Mouse (Mus musculus) large intestine, adult 2 months (tissue): ENCODE data around the gene Hsp90ab1. TPM values are rescaled to one million over a fixed set of nuclear protein-coding genes. Genes with fewer than 3 reads are reported as not detected.

ENCODE experiments used
- DNase-seq: peaks from one replicate; pipeline ENCODE4 v3.0.0-alpha.2; 2012; ENCODE audit warnings: low read depth, low spot score
- WGBS: fragments of 180-500 bp; shearing (Covaris S2); methylation state at CpG from one replicate; pipeline ENCODE4 v1.1.7; 2018; 5-methylcytosine and 5-hydroxymethylcytosine counted together
- polyA plus RNA-seq: library from polyadenylated mRNA; depleted of rRNA; stranded (reverse); fragments of >200 nt; gene quantifications from 2 replicates; pipeline ENCODE4 v1.2.3, GENCODE M21; 2012

Gene Hsp90ab1
- polyA plus RNA-seq, 1 experiment: 417 TPM

DNA sequence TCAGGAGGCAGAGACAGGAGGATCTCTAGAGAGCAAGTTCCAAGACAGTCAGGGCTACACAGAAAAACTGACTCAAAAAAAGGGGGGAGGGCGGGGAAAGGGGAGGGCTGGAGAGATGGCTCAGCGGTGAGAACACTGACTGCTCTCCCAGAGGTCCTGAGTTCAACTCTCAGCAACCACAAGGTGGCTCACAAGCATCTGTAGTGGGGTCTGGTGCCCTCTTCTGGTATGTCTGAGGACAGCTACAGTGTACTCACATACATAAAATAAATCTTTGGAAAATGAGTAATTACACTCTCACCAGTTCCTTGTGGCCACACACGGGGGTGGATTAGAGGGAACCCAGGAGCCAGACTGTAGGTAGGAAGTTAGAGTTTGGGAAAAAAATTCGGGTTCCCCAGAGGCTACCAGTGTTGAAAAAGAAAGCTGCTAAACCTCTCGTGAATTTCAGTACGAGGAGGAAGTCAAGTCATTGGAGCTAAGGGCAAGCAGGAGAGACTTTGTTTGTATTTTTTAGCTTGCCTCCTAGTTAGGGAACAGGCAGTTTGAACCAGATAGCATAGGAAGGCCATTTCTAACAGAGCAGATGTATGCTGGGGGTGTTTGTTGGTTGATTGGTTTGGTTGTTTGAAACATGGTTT, 9.8 kb upstream of the Hsp90ab1 start:
- 50% methylated on average over 6 of the region's 6 CpGs for WGBS
- no peak for DNase-seq

DNA sequence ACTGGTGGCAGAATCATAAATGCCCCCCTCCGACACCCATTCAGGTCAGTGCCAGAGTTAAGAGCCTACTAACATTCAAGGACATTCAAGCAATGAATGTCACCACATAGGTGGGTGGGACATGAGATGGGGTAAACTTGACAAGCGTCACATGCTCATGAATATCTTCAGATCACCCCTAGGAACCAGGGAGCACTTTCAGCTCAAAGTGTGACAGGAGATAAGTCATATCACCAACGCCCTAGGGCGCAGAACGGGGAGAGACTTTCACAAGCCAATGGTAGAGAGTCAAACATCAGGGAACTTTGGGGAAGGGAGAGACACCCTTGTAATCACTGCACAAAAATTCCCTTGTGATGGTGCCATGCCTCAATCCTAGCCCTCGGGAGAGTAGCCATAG, 9.1 kb upstream of the Hsp90ab1 start:
- WGBS: 92% methylated on average over 6 of the region's 6 CpGs
- DNase-seq: no peak

DNA sequence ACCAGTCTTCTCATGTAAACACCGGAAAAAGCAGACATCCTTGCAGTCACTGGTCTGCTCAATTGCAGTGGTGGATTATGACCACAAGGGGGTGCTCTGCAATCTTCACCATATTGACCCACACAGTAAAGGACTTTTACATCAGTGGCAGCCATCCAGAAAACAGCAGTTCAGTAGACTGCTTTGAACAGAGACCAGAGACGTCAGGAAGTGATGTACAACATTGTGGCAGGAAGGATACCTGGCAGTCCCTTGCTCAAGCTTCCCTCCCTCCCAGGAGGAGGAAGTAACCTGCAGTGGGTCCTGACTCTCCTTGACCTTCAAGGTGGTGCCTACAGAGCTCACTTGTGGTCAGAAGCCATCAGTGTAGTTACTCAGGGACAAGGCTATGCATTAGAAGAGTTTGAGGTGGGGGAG, 8.5 kb upstream of the Hsp90ab1 start:
- no peak for DNase-seq
- 0% methylated on average over 2 of the region's 2 CpGs for WGBS

DNA sequence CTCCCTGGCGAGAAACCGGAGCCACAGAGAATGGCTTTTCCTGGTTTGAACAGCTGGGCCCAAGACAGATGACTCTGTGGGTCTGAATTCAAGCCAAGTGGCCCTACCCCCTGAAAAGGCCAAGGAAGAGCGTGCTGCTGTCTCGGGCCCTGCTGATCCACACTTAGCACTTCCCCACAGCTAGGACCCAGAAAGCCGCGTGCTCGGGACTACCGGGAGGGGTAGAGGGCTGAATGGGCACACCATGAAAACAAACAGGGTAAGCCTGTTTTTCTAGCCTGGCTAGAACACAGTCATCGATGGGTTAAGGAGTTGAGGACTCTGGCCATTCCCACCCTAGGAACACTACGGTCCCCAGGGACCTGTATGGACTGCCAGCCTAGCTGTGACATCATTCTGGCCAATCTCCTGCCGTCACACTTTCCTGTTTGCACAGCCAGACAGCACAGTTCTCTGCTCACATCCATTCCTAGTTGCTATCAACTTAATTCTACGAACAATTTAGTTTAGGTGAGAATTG, 7.9 kb upstream of the Hsp90ab1 start:
- no peak for DNase-seq
- 7% methylated on average over 12 of the region's 12 CpGs for WGBS

DNA sequence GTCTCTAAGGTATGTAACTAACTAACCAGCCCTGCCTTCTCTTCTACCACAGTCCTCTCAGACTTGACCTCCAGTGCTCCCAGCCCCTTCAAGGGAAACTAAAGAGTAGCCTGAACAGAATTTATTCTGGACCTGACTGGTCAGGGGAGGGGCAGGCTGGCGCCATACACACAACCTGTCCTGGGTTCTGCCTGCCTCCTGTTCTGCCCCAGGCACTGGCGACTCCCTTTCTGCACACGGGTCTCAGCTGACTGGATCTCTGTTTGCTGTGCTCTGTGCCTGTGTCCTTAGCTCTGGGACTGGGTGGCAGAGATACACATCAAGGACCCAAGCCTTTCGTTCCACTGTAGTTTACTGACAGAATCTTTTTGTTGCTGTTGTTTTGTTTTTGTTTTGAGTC, 6.5 kb upstream of the Hsp90ab1 start:
- DNase-seq: no peak
- WGBS: 62% methylated on average over 4 of the region's 4 CpGs

DNA sequence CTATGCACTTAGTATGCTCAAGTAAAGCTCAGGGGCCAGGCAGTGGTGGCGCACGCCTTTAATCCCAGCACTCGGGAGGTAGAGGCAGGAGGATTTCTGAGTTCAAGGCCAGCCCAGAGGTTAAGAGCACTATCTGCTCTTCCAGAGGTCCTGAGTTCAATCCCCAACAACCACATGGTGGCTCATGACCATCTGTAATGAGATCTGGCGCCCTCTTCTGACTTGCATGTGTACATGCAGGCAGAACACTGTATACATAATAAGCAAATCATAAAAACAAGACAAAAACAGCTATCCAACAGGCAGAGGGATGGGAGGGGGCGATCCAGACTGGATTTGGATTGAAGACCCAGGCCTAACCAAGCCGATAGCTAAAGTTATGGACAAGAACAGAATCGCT, 5.8 kb upstream of the Hsp90ab1 start:
- 72% methylated on average over 7 of the region's 7 CpGs for WGBS
- DNase-seq: no peak

DNA sequence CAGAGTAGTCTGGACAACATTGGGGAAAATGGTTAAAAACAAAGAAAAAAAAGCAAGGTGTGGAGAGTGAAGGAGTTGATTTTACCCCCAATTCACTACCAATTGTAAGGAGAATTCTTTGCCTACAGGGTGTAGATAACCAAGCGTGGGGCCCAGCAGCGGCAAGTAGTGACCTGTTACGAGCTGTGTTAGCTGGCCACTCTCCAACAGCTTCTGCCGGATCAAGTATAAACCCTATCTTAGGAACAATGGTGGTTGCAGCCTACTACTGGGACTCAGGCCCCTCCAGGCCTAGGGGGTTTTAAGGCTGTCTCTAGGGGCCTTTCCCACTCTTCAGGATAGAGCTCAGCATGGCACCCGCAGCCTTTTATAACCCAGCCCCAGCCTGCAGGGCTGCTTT, 5.2 kb upstream of the Hsp90ab1 start:
- no peak for DNase-seq
- WGBS: 25% methylated on average over 5 of the region's 5 CpGs

DNA sequence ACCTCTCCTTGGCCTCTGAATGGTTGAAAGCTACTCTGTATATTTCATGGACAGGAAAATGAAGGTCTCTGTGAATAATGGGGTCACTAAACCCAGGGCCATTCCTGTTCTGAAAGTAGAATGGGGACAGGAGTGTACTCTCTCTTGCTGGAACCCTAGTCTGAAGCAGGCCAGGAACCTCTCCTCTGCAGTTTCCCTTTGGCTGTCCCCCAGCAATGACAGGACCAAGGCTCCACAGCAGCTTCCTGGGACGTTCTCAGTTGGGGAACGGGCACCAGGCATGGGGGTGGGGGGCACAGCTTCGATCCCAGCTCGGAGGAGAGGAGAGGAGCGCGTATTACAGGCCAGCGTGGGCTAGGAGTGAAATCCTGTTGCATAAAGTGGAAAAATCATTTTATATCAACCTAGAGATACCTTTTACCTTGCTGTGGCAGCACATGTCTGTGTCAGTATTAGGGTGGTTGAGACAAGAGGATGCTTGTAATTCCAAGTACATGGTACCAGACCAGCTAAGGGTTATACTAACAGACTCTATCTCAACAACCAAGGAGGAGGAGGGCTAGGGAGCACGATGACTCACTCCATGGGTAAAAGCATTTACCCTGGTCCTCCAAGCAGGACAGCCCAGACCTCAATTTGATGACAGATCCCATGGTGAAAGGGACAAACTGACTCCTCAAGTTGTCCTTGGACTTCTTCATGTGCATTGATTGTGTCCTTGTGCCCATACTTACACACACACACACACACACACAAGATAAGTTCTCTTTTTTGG, 2.2 kb upstream of the Hsp90ab1 start:
- DNase-seq: no peak
- 87% methylated on average over 8 of the region's 8 CpGs for WGBS

DNA sequence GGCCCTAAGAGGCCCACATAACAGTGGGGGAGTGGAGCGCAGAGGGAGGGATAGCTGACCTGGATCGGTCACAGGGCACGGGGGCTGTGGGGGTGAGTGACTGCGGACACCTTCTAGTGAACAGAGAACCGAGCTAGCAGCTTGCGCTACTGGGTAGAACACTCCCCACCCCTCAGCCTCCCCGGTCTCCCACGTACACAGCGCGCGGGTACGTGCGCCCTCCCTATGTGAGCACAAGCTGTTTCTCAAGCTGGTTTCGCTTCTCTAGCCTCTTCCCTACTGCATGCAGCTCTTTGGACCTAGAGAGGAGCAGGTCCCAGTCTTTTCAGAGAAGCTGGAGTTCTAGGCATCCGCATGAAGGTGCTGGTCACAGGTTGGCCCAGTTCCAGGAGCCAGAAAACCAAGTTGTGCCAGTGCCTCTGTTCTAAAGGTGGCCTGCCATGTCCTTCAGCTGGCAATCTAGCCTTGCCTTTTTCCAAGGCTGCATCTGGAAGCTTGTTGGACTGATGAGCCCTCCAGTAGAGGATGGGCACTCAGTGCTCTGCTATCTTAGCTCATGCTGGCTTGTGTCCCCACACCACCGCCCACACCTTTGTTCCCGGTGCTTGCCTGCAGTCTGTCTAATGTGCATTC, 1.2 kb upstream of the Hsp90ab1 start:
- WGBS: 3% methylated on average over 17 of the region's 17 CpGs
- DNase-seq: no peak

DNA sequence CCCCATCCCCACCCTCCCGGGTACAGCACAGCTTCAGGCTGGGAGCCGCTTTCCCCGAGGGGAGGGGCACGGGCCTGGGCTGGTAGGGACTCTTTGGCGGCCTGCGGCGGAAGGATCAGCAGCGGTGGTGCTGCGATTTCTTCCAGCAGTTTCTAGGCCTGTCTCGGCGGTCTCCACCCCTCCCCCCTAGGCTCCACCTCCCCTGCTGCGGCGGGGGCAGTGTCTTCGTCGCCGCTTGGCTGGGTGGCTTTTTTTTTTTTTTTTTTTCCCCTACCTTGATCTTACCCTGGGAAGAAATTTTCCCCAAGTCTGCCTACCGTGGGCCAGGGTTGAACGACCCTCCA, 681 bp upstream of the Hsp90ab1 start:
- no peak for DNase-seq
- under 1% methylated on average over 18 of the region's 18 CpGs for WGBS

DNA sequence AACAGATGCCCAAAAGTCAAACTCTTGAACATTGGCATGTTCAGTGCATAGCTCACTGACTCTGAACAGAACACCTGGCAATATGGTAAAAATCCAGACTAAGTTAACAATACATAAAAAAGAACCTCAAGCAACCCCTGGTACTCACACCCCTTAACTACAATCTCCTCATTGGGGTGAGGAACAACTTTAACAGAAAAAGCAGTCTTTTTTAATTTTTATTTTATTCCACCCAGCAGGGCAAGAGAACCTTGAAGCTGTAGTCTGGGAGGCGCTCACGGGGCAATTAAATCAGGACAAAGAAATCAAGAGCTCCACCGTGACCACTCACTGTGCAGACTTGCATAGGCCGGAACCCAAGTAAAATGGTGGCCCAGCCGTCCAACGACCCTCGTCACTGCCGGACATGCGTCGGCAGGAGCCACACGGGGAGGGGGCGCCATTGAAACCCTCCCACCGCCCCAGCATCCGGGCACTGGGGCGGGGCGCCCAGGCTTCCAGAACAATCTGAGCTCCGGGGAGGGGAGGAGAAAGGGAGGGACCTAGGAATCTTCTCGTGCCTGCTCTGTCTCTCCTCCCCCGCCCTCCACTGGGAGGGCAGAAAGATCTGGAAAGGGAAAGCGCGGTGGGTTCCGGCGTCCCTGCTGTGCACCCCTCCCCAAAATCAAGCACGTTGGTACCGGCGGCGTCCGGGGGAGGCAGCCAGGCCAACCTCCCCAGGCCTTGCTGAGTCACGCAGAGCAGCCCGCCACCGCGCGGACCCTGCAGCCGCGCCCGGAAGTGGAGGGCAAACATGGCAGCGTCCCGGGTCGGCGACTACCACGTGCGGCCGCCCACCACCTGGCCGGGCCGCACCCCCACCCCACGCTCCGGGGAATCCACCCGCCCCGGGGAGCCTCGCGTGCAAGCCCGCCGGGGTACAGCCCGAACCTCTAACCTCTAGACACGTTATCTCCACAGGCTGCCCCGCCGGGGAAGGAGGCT, 676 bp downstream of the Hsp90ab1 start:
- no peak for DNase-seq

DNA sequence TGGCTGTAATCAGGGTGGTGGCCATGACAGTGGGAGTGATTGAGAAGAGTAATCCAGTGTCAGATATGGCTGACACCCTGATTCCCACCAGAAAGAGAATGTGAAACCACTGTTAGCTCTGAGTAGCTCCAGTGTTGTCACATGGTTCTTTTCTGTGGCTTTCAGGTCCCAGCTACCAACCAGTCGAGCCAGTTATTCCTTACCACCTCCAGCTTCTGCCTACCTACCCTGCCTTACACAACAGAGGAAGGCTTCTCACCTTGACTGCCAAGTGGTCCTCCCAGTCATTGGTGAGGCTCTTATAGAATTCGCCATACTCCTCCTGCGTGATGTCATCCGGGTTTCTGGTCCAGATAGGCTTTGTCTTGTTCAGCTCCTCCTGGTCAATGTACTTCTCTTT, 3.1 kb downstream of the Hsp90ab1 start:
- 62% methylated on average over 4 of the region's 4 CpGs for WGBS
- no peak for DNase-seq

More for the DNA sequence above, 676 bp downstream of the Hsp90ab1 start:
- WGBS: 1% methylated on average over 57 of the region's 57 CpGs

DNA sequence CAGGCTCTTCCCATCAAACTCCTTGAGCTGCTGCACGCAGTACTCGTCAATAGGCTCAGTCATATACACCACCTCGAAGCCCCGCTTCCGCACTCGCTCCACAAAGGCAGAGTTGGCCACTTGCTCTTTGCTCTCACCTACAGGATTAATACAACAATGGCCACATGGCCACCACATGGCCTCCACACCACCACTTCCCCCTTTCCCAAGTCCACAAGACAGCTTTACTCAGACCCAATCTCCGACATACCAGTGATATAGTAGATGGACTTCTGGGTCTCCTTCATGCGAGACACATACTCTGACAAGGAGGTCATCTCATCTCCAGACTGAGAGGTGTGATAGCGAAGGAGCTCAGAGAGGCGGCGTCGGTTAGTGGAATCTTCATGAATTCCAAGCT, 4.1 kb downstream of the Hsp90ab1 start:
- DNase-seq: no peak

DNA sequence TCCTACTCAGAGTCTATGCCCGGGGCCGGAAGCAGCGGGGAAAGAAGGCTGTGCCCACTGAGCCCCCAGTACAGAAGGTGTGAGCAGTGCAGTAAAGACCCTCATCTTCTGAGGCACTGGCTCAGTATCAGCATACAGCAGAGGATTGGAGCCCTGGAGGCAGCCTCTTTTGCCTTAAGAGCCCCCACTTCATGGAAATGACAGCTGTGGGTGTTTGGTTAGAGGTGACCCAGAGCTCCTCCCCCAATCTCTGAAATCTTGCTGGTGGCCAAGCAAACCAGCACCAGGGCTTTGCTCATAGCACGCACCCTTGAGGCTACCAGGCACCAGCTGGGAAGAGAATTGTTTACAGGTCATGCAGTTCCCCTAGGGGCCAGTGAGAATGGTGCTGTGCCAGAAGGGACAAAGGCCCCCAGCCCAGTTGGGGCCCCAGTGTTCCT, 5.9 kb downstream of the Hsp90ab1 start:
- 46% methylated on average over 4 of the region's 4 CpGs for WGBS

More for the DNA sequence above, 4.1 kb downstream of the Hsp90ab1 start:
- WGBS: 86% methylated on average over 12 of the region's 12 CpGs

DNA sequence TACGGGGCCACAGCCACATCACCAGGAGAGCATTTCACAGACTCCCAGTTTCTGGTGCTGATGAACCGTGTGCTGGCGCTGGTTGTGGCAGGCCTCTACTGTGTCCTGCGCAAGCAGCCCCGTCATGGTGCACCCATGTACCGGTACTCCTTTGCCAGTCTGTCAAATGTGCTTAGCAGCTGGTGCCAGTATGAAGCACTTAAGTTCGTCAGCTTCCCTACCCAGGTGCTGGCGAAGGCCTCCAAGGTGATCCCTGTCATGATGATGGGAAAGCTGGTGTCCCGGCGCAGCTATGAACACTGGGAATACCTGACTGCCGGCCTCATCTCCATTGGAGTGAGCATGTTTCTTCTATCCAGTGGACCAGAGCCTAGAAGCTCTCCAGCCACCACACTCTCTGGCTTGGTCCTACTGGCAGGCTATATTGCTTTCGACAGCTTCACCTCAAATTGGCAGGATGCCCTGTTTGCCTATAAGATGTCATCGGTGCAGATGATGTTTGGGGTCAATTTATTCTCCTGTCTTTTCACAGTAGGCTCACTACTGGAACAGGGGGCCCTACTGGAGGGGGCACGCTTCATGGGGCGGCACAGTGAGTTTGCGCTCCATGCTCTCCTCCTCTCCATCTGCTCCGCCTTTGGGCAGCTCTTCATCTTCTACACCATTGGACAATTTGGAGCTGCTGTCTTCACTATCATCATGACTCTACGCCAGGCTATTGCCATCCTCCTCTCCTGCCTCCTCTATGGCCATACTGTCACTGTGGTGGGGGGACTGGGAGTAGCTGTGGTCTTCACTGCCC, 6.5 kb downstream of the Hsp90ab1 start:
- no peak for DNase-seq
- WGBS: 61% methylated on average over 18 of the region's 18 CpGs

More for the DNA sequence above, 5.9 kb downstream of the Hsp90ab1 start:
- DNase-seq: no peak

DNA sequence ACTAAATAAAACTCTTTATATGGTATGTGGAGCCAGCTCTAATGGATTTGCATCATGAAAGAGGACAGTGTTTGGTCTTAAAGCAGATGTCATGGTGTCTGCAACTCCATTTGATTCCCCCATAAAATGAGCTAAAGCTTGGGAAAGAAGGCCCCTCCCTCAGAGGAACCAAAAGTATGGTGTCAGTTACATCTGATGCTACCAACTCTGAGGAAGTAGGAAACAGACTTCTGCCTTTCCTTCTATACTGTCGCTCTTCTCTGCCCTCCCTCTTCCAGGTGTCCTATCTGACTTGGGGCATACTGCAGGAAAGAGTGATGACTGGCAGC, 7.1 kb downstream of the Hsp90ab1 start:
- DNase-seq: no peak
- 61% methylated on average over 1 of the region's 1 CpGs for WGBS

DNA sequence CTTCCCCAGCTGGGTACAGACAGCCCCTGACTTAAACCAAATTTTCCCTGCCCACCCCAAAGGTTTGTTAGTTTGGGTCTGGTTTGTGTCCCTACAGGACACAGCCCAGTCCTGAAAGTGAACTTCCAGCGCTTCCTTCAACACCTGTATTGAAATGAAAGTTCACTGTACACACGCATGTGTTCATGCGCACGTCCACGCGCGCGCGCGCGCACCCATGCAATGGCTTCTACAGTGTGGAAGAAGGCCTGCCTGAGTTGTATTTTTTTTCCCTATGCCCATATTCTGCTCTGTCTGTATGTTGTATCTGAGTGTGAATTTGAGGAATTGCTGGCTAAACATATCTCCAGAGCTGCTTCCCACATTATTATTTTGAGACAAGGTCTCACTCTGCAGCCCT, 8.0 kb downstream of the Hsp90ab1 start:
- DNase-seq: no peak
- WGBS: 76% methylated on average over 11 of the region's 11 CpGs

DNA sequence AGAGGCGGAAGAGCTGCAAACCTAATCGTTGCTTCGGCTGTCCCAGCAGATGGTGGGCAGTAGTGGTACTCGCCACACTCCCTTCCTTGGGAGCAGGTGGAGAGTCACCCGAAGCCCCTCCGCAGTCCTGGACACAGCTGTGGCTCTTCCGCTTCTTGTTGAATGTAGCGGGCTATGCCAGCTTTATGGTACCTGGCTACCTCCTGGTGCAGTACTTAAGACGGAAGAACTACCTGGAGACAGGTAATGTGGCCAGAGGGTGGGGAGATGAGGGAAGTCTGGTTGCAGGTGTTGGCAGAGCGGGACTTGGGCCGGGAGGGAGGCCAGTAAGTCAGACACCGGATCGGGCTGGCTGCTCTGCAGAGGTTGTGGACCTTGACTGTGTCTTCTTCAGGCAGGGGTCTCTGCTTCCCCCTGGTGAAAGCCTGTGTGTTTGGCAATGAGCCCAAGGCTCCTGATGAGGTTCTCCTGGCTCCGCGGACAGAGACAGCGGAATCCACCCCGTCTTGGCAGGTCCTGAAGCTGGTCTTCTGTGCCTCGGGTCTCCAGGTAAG, 8.5 kb downstream of the Hsp90ab1 start:
- no peak for DNase-seq
- 7% methylated on average over 18 of the region's 18 CpGs for WGBS
